Mouse (Mus musculus) hindbrain, embryonic 14.5 days (tissue): ENCODE data around the gene Tnnt3. TPM values are rescaled to one million over a fixed set of nuclear protein-coding genes. Genes with fewer than 3 reads are reported as not detected.

Experiments used
- ATAC-seq: fragments of 200-750 bp; cut with Nextera tagmentation; 2 replicates; pipeline ENCODE4 v1.8.0; 2017; ENCODE audit warnings: moderate number of reproducible peaks, mild to moderate bottlenecking, moderate TSS enrichment, moderate library complexity; ENCODE audit not compliant: low FRiP score
- DNase-seq: peaks from one replicate; pipeline ENCODE4 v3.0.0-alpha.2; 2015; ENCODE audit warnings: low spot score
- H3K27ac ChIP-seq: fragments of 300-500 bp; sonication (generic); 2 replicates; pipeline ENCODE4 v1.5.1; 2014; ENCODE audit warnings: mild to moderate bottlenecking, moderate library complexity
- H3K27me3 ChIP-seq: fragments of 300-500 bp; sonication (generic); 2 replicates; pipeline ENCODE4 v1.6.1; 2014; ENCODE audit warnings: mild to moderate bottlenecking, low read length, mixed read lengths; ENCODE audit not compliant: control insufficient read depth, insufficient read depth
- H3K36me3 ChIP-seq: fragments of 300-500 bp; sonication (generic); replicated peaks from 2 replicates; pipeline ENCODE4 v1.6.1; 2014; ENCODE audit not compliant: control insufficient read depth, insufficient read depth
- H3K4me1 ChIP-seq: fragments of 300-500 bp; sonication (generic); replicated peaks from 2 replicates; pipeline ENCODE4 v1.6.1; 2014; ENCODE audit warnings: antibody characterized with exemption, low read length, mixed read lengths; ENCODE audit not compliant: control insufficient read depth, insufficient read depth
- H3K4me2 ChIP-seq: fragments of 300-500 bp; sonication (generic); replicated peaks from 2 replicates; pipeline ENCODE4 v1.6.1; 2014; ENCODE audit warnings: mild to moderate bottlenecking, moderate library complexity
- H3K4me3 ChIP-seq: fragments of 300-500 bp; sonication (generic); replicated peaks from 2 replicates; pipeline ENCODE4 v1.5.1; 2014; ENCODE audit warnings: mild to moderate bottlenecking, low read length
- H3K9ac ChIP-seq: fragments of 300-500 bp; sonication (generic); 2 replicates; pipeline ENCODE4 v1.6.1; 2014
- H3K9me3 ChIP-seq: fragments of 300-500 bp; sonication (generic); 2 replicates; pipeline ENCODE4 v1.6.1; 2016; ENCODE audit warnings: low read length; ENCODE audit not compliant: control insufficient read depth
- WGBS: fragments of 180-500 bp; shearing (Covaris S2); extraction: QIAGEN DNeasy Blood & Tissue Kit; methylation state at CpG from one replicate; pipeline ENCODE4 v1.1.7; 2014; 5-methylcytosine and 5-hydroxymethylcytosine counted together
- polyA plus RNA-seq: library from polyadenylated mRNA; unstranded; fragments of >200 nt; fragmentation: Nextera tagmentation; extraction: Ambion mirVana; gene quantifications from 2 replicates; pipeline ENCODE4 v1.2.1, GENCODE M21; 2014

The Tnnt3 gene
- polyA plus RNA-seq, 1 experiment from 2014 or later: 1.6 TPM

GRCm38 (mm10) chr7:142560942-142561855 lies 62.6 kb downstream of the Tnnt3 start:
- 30% methylated on average over 18 of the region's 18 CpGs for WGBS
- no peak for ATAC-seq

GRCm38 (mm10) chr7:142561856-142562404 lies 63.3 kb downstream of the Tnnt3 start:
- no peak for DNase-seq

More at GRCm38 (mm10) chr7:142560942-142561855, 62.6 kb downstream of the Tnnt3 start:
- Histone ChIP-seq H3K27ac (no peak overlapping the region), H3K4me3 (no peak overlapping the region), H3K4me2 (no peak overlapping the region), H3K9ac (no peak overlapping the region), H3K4me1 (peaks cover 15% of the 10 kb centered on the region; the same call in 1 of the 2 replicates), H3K9me3 (no peaks in the 10 kb centered on the region), H3K36me3 (no peaks in the 10 kb centered on the region), H3K27me3 (no peaks in the 10 kb centered on the region)
- no peak for DNase-seq

GRCm38 (mm10) chr7:142563168-142563567 lies 64.5 kb downstream of the Tnnt3 start:
- Histone ChIP-seq H3K27ac (no peak overlapping the region), H3K9me3 (no peaks in the 10 kb centered on the region), H3K27me3 (no peaks in the 10 kb centered on the region), H3K9ac (no peak overlapping the region), H3K36me3 (no peaks in the 10 kb centered on the region), H3K4me3 (no peak overlapping the region), H3K4me1 (peaks cover 15% of the 10 kb centered on the region; the same call in 1 of the 2 replicates), H3K4me2 (no peak overlapping the region)
- 38% methylated on average over 6 of the region's 6 CpGs for WGBS
- no peak for DNase-seq
- ATAC-seq: no peak

More at GRCm38 (mm10) chr7:142561856-142562404, 63.3 kb downstream of the Tnnt3 start:
- no peak for ATAC-seq
- no peaks in the 10 kb centered on the region for H3K9me3 ChIP-seq
- no peak overlapping the region for H3K27ac ChIP-seq
- 74% methylated on average over 4 of the region's 4 CpGs for WGBS
- H3K4me2 ChIP-seq: no peak overlapping the region
- no peaks in the 10 kb centered on the region for H3K27me3 ChIP-seq
- H3K4me1 ChIP-seq: peaks cover 15% of the 10 kb centered on the region; the same call in 1 of the 2 replicates
- H3K36me3 ChIP-seq: no peaks in the 10 kb centered on the region
- H3K4me3 ChIP-seq: no peak overlapping the region
- H3K9ac ChIP-seq: no peak overlapping the region

GRCm38 (mm10) chr7:142564955-142565643 lies 66.5 kb downstream of the Tnnt3 start:
- no peak overlapping the region for H3K4me3 ChIP-seq
- DNase-seq (no peak), ATAC-seq (no peak)
- no peak overlapping the region for H3K27ac ChIP-seq
- no peak overlapping the region for H3K4me2 ChIP-seq
- peaks cover 19% of the 10 kb centered on the region; the same call in 1 of the 2 replicates for H3K4me1 ChIP-seq
- 62% methylated on average over 11 of the region's 11 CpGs for WGBS
- H3K9ac ChIP-seq: no peak overlapping the region
- H3K36me3 ChIP-seq: no peaks in the 10 kb centered on the region
- no peaks in the 10 kb centered on the region for H3K27me3 ChIP-seq
- no peaks in the 10 kb centered on the region for H3K9me3 ChIP-seq

Other genes with a start within 250 kb of the Tnnt3 start
- not detected in 2 replicates for gene Gm2431, start 240.5 kb upstream of the Tnnt3 start, polyA plus RNA-seq
- not detected in 2 replicates for gene Gm4559, start 224.5 kb upstream of the Tnnt3 start, polyA plus RNA-seq
- not detected in 2 replicates for gene Krtap5-1, start 201.7 kb upstream of the Tnnt3 start, polyA plus RNA-seq
- not detected in 2 replicates for gene Krtap5-4, start 195.3 kb upstream of the Tnnt3 start, polyA plus RNA-seq
- gene Ifitm10, start 125.1 kb upstream of the Tnnt3 start, polyA plus RNA-seq: 6.4 and 7.3 TPM in 2 replicates
- gene Gm49369, start 116.2 kb upstream of the Tnnt3 start, polyA plus RNA-seq: not detected in 2 replicates
- 313 and 325 TPM in 2 replicates for gene Ctsd, start 110.8 kb upstream of the Tnnt3 start, polyA plus RNA-seq
- gene Syt8, start 64.0 kb upstream of the Tnnt3 start, polyA plus RNA-seq: not detected in 2 replicates
- 1.0 TPM in 1 of 2 replicates, not detected in the other for gene Tnni2, start 57.0 kb upstream of the Tnnt3 start, polyA plus RNA-seq
- gene Lsp1, start 38.0 kb upstream of the Tnnt3 start, polyA plus RNA-seq: 4.8 and 8.2 TPM in 2 replicates
- 21.6 and 22.9 TPM in 2 replicates for gene Mrpl23, start 33.9 kb downstream of the Tnnt3 start, polyA plus RNA-seq
- gene Igf2, start 168.0 kb downstream of the Tnnt3 start, polyA plus RNA-seq: 141 and 194 TPM in 2 replicates
- gene Gm49394, start 171.1 kb downstream of the Tnnt3 start, polyA plus RNA-seq: not detected in 2 replicates
- gene Ins2, start 244.5 kb downstream of the Tnnt3 start, polyA plus RNA-seq: 3.1 and 4.0 TPM in 2 replicates